Mouse (Mus musculus) neural tube, embryonic 10.5 days (tissue): ENCODE measurements around the gene Nccrp1.
A peak's percentile ranks its signal among the peaks of the same experiment; 100 is the strongest.

Experiments used
- DNase-seq: peaks from one replicate; pipeline ENCODE4 v3.0.0-alpha.2; 2017; ENCODE audit warnings: low spot score; ENCODE audit errors: extremely low spot score

Gene Nccrp1

DNA sequence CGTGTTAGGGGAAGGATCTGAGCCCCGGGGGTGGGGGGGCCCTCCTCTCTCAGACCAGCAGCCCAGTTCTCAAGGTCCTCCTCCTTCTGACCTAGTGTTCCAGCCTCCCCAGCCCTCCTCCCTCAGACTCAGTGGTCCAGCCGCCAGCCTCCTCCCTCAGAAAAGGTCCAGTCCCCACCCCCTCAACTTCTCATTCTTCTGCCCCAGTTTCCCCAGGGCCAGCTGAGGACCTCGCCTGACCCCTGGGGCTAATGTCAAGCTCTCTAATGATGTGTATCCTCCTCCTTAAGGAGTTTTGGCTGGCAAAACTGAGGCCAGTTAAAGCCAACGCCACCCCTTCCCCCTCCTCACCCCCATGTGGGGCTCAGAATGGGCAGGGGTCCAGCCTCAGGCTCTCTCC, at the start of gene Nccrp1:
Gene Nccrp1, minus strand, starts transcription at position 101 of the 400 bp plus-strand sequence.
- no peak for DNase-seq

DNA sequence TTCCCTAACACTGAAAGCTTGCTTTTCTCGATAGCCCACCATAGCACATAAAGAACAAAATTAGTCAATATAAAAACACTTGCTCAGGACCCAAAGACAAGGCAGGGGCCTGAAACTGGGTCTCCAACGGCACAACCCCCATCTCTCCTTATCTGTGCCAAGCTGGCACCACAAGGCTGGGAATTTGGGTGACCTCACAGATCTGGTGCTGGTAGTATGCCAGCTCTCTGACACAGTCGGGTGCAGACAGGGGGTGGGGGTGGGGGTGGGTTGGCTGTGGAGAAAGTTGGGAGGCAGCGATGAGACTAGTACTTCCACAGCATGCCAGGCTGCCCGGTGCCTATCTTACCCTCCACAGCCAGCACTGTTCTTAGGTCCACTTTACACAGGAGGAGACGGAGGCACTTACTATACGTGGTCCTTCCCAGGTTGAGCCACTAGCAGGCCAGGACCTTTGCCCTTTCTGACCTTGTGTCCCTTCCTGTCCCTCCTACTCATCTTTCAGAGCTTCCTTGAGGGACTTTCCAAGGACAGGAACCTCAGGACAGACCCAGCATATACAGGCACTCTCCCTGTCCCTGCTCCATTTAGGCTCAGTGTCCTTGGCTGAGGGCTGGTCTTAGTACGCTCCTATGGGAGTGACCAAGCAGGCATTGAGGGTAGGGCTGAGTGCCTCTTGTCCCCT, 48.8 kb upstream of the Nccrp1 start:
- no peak for DNase-seq

DNA sequence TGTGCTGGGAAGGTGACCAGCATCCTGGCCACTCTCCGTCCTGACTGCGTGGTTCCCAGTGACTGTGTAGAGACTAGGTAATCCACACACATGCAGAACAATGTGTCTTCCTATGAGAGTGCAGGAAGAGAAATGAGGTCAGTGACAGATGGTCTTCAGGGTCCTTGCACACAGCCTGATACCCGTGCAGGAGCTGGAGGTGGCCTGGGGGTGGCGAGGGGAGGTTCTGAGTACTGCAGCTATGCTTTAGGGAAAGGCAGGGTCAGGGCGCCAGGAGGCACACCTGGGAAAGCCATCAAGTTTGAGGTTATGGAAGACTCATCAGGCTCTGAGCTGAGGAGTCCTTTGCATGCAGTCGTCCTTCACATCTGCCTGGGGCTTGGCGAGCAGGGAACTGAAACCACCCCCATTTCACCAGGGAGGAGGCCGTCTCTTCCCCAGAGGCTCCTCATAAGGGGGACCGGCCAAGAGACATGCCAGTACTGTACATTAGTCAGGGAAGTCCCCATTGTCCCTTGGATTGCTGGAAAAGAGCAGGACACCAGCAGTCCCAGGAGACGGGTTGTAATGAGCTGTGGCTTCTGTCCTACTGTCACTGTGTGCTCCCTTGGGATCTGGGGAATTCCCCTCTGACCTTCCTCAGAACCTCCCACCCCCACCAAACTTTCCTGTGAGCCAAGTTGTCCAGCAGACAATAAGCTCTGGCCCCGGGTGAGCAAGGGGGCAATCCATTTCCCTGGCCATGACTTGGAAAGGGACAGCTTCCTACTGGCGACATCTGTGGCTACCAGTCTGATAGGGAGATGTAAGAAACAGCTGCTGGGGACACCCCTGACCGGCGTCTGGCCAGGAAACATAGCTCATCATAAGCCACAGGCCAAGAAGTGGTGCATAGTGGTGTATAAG, 46.4 kb upstream of the Nccrp1 start:
- DNase-seq, result peak; percentile 35

DNA sequence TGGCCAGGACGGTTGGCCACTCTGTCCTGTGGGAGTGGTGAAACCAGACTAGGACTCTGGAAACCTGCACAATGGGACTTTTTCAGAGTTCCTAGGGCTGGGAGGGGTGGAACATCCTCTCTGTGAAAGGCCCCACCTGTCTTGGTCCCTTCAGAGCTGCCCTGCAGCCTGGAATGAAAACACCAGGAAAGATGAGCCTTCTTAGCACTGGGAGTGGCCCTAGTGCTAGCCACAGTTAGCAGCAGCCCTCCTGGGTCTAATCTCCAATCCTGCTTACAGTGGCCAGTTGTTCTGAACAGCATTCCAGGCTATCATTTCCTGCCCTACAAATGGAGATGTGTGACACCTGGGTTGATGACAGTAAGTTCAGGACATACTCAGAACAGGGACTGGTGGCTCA, 44.8 kb upstream of the Nccrp1 start:
- no peak for DNase-seq

DNA sequence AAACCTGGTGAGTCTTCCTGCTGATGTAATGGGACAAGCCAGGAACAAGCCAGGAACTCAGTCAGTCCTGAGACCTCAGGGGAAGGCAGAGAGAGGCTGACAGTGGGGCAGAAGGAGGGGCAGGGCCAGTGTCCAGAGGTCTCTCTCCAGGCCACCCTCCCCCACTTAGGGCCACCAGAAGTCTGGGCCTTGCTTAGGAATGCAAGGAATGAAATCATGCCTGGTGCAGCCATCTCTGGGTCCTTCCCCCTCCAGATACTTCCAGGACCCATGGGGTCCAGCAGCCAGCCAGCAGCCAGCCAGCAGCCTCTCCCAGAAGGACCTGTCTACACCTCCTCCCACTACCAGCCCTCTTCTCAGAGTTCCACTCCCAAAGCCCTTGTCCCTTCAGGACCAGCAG, 40.6 kb upstream of the Nccrp1 start:
- DNase-seq, result no peak

DNA sequence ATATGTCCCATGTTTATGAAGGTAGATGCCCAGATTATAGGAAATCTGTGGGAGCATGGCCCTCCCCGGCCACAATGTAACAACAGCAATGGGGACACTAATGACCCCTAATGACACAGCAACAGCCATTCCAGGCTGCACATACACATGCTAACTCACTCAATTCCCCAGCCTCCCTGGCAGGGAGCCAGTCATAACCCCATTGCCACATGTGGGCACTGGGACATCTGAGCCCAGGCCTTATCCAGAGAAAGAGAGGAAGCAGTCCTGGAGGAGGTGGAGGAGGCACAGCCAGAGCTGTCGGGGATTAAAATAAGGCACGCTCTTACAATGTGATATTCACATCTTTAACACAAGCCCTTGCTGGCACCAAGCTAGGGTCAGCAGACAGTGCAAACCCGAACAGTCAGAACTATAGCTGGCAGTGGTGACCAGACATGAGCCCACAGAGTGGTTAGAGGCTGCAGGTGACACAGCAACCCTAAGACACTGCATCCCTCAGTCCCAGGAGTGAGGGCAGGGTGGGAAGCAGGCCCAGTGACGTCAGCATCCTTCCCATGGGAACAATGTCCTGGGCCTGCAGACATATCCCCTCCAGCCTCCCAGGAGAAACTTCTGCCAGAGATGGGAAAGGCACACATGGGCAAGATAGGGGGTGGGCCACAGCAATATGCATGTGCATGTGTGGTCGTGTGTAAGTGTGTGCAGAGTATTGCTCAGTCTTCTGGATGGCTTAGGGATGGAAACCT, 39.8 kb upstream of the Nccrp1 start:
- no peak for DNase-seq

DNA sequence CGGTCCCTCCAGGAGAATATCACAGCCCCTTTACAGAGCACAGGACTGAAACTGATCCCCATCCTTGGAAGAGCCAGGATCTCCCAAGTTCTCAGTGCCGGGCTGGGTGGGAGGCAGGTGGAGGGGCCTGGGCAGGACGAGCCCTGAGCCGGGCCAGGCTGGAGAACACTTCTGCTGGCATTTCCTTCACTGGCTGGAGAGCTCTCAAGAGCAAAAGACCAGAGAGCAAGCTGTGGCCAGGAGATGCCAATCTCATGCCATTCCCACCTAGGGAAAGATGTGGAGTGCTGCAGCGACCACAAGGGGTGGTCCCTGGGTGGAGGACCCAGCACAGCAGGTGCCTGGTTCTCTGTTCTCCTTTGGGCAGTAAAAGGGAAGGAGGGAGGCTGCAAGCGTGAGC, 37.9 kb upstream of the Nccrp1 start:
- DNase-seq, result no peak

DNA sequence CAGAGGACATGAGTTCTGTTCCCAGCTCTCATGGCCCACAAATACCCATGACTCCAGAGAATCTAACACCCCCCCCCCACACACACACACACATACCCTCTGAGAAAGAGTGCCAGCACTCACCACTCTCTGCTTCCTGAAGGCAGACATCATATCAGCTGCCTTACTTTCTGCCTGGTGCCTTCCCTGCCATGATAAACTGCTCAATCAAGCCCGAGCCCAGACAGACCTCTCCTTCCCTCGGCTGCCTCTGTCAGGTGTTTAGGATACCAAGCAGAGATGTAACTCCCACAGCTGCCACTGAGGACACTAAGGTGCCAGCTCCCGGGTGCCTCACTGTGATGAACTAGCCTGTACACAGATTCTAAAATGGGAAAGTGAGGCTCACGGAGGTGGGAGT, 37.4 kb upstream of the Nccrp1 start:
- DNase-seq, result no peak

DNA sequence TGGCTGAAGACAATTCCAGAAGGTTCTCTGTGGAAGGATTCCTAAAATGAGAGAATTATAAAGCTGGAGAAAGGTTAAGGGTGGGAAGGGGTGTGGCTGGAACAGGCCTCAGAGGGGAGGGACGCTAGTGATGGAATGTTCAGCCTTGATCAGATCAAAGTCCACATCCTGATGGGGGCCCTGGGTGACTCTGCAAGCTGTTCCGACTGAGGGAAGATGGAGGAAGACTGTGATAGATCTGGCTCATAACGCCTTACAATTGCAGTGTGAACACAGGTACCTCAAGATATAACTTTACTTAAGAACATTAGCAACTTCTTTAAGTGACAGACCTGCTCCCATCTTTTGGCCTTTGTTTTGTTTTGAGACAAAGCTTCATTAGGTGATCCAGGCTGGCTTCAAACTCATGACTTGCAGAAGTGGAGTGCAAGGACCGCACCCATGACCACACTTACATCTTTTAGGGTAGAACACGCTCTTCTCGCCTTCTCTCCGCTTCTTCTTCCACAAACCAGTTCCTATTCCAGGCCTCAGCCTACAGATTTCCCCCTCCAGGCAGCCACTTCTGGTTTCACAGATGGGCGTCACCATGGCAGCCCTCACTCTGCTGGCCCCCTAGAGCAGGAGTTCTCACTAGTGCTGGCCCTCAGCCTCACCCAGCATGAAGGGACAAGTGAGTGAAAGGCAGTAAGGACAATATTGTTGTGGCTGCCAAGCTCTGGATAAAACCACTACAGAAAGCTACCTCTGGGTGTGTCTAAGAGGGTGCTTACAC, 36.7 kb upstream of the Nccrp1 start:
- DNase-seq, result no peak

DNA sequence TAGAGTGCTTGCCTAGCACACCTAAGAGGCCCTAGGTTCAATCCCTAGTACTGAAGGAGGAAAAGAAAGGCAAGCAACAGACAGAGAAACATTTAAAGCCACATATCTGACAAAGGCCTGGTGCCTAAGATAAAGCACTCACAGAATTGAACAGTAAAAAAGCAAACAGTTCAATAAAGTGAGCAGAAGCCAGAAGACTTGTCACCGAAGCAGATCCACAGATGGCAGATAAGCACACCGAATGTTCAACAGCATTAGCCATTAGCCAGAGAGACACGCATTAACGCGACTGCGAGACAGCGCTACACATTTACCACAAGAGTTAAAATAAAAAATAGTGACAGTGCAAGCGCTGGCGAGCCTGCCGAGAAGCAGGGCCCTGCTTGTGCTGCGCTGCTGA, 35.8 kb upstream of the Nccrp1 start:
- no peak for DNase-seq

DNA sequence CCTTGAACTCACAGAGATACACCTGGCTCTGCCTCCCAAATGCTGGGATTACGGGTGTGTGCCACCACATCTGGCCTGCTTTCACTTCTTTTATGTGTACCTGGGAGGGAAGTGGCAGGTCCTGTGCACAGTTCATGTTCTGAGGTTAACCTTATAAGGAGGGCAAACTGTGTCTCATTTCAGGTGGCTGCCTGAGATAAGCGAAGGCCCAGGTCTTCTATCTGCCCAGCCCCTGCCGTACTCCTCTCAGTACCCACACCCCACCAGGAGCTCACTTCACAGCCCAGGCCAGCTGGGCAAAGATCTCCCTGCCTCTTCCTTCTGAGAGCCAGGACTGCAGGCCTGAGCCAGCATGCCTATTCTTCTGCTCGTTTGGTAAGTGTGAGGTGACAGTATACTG, 34.7 kb upstream of the Nccrp1 start:
- no peak for DNase-seq

DNA sequence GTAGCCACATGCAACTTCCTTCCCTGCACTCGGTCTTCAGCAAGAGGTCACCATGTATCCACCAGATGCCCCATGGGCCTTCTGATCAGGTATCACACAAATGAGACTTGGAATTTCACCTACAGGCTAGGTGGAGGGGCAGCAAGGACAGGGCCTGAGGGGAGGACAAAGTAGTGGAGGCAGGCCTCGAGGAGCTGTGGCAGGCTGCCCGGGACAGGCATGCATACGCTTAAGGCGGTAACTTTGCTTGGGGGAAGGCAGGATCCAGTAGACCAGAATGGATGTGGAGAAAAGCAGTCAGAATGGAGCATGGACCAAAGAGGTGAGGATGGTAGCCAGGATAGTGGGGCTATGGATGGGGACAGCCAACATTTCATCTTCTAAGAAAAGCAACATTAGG, 32.8 kb upstream of the Nccrp1 start:
- no peak for DNase-seq

DNA sequence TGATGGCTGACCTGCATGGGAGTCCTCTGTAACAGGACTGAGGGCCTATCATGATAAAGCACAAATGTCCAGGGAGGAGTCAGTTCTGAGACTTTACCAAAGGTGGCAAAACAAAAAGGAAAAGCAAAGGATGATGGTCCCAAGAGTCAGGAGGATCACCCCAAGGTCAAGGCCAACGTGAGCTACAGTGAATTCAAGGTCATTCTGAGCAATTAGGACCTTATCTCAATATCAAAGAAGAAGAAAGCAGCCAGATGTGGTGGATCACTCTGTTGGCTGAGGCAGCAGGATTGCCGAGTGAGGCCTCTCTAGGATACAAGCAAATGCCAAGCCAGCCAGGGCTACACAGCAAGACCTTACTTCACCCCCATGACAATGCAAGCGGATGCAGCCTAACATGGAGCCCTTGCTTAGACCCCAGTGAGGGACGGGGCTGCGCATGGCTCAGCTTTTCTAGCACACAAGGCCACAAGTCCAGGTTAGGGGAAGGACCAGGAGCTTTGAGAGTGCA, 31.5 kb upstream of the Nccrp1 start:
- no peak for DNase-seq

DNA sequence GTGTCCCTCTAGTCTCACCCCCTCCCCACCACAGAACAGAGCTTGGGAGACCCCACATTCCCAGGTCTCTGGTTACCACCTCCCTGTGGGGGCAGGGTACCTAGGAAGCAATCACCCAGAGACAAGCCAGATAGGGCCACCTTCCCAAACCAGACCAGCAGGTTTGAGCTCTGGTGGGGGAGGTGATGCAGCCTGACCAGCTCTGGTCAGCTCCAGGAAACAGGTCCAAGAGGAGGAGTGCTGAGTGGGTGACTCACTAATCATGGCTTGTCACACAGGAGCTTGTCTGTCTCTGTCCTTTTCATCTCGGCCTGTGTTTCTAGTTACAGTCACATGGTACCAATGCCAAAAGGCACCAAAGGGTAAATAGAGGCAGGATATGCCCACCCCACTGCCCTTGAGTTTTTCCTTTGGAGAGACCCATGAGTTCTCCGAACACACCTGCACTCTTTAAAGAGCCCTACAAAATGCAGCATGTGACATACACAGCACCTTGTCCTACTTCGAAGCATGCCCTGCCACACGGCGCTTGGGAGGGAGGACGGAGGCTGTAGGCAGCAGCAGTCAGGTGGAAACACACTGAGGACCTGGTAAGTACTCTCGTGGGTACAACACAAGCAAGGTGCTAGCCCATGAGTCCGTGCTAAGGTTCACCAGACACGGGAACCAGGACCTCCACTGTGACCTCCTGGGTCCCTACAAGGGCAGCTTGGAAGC, 30.9 kb upstream of the Nccrp1 start:
- DNase-seq, result no peak

DNA sequence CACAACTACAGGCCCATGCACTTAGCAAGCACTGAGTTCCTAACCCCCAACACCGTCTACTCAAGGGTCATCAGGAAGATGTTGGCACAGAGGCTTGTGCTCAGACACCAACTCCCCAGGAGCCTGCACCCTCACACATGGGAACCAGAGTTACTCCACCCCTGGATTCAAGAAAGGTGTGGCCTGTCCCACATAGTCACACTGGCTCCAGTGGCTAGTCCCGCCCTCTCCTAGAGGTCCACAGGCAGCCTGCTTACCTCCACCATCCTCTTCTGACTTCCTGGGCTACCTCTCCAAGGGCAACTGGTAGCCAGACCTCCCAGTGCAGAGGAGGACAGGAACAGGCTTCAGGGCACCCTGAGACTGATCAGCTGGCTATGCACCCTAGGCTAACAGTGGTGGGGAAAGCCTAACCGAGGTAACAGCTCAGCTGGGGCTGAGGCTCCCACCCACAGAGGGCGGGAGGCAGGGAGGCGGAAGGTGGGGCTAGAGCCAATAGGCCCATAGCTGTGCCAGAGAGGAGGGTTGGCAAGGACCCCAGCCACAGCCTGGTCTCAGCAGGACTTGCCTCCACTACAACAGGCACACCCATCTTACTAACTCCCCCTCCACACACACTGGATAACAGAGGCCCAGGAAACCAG, 29.3 kb upstream of the Nccrp1 start:
- DNase-seq, result no peak

DNA sequence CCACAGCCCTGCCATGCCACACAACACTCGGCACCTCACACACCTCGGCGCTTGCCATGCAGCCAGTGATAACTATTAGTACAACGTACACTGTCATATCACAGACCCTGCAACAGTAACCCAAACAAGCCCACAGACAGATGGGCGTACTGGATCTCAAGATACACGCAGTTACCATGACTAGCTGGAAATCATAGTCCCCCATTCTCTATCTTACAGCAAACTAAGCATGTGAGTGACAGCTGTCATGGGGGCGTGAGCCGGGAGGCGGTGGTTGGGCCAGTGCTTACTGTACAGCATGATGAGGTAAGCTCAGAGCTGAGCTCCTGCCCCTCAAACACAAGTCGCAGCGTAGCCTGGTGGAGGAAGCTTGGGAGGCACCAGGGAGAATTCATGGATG, 28.5 kb upstream of the Nccrp1 start:
- DNase-seq, result no peak

DNA sequence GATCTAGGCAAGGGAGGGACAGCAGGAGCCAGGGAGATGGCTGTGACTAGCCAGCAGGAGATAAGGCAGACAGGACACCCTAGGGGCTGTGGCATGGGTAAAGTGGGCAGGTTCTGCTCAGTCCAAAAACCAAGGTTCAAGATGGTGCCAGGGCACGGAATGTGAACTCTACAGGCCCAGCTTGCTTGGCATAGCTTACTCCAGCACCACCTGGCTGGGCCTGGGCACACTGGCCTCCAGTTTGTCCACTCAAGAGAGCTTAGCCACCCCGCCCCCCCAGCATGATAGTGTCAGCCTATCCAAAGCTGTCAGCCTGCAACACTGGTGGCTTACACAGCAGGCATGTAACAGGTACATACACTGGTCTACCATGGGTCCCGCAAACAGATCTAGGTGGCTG, 26.2 kb upstream of the Nccrp1 start:
- no peak for DNase-seq

DNA sequence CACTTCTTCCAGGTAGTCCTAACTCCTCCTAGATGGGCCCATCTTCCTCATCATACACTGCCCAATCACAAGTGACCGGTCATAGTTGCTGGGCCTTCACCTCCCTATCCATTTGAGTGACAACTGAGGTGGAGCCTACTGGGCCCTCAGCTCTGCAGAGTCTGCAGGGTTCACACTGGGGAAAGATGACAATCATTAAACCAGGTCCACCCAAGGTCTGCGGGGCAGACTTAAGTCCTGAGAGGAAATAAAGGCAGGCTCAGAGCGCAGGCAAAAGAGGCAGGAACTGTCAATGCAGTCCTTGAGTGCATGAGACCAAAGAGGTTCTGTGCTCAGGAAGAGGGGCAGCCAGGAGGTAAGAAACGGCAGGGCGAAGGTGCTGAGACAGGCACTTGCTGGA, 25.6 kb upstream of the Nccrp1 start:
- no peak for DNase-seq

DNA sequence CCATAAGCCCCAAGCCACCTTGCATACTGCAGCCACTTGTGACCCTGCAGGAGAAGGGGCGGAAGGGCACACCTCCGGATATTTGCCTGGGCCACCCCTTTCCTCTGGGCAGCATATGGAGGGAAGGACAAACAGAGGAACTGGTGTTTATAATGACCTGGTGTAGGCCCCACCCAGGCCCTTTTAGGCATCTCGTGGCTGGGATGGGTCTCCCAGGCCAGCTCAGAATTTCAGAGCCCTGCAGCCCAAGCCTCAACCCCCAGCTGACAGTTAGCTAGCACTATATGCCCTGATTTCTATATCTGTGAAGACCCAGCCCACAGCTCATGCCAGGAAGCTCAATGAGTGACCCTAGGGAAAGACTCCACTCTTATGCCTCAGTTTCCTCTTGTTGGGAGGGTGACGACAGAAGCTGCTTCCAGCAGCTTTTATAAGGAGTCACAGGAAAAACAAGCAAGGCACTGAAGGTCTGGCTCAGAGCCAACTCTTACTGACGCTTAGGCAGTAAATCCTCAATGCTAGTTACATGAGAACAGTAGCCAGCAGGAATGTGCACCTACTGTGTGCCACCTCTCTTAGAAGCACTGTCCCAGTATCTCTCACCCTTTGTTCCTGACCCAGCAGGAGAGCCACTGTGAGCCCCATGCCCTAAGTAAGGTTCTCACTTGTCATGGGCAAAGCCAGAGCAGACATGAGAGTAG, 24.1 kb upstream of the Nccrp1 start:
- no peak for DNase-seq
